Mouse (Mus musculus): ENCODE data around the gene Fopnl. TPM values are rescaled to one million over a fixed set of nuclear protein-coding genes. Genes with fewer than 3 reads are reported as not detected.

Gene Fopnl
- polyA plus RNA-seq, 1 experiment from 2014 or later = 135 TPM

GRCm38 (mm10) chr16:14298461-14298860 is 18.7 kb downstream of the Fopnl start:
- Histone ChIP-seq H3K9ac (ENCODE audit: low read length) (no peak overlapping the region), H3K9me3 (ENCODE audit: control insufficient read depth, low read length) (no peaks in the 10 kb centered on the region), H3K27ac (ENCODE audit: low read depth) (no peak overlapping the region), H3K27me3 (replicated peaks; ENCODE audit: control insufficient read depth, insufficient read depth, low read length) (no peaks in the 10 kb centered on the region), H3K4me3 (ENCODE audit: low read depth, low read length) (no peak overlapping the region), H3K4me2 (ENCODE audit: low read length) (no peak overlapping the region), H3K4me1 (replicated peaks; ENCODE audit: control insufficient read depth, insufficient read depth, low read length) (peaks cover 4% of the 10 kb centered on the region; the same call in 1 of the 2 replicates), H3K36me3 (ENCODE audit: control insufficient read depth, insufficient read depth, low read length) (peaks cover 50% of the 10 kb centered on the region)
- no peak for ATAC-seq (replicated peaks; ENCODE audit: low FRiP score, low TSS enrichment, low read depth)
- no peak for DNase-seq (ENCODE audit: low spot score)
- 79% methylated on average over 4 of the region's 4 CpGs for WGBS

DNA sequence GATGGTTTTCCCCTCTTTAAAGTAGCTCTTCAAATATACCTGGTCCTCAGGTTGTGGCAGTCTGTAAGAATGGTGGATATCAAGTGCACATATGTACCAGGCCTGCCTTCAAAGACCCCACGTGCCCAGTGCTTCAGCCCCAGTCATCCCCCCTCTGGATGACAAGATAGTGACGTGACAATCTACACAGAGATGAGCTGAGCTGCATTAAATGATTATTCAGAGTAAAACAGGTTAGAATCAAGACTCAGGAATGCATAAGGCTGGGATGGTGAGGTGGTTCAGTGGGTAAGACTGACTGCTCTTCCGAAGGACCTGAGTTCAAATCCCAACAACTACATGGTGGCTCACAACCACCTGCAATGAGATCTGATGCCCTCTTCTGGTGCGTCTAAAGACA is 19.5 kb downstream of the Fopnl start:
- Histone ChIP-seq H3K36me3 (ENCODE audit: control insufficient read depth, insufficient read depth, low read length) (peaks cover 43% of the 10 kb centered on the region), H3K9me3 (ENCODE audit: control insufficient read depth, low read length) (no peaks in the 10 kb centered on the region), H3K9ac (ENCODE audit: low read length) (no peak overlapping the region), H3K4me2 (ENCODE audit: low read length) (no peak overlapping the region), H3K4me1 (replicated peaks; ENCODE audit: control insufficient read depth, insufficient read depth, low read length) (peaks cover 4% of the 10 kb centered on the region; the same call in 1 of the 2 replicates), H3K27ac (ENCODE audit: low read depth) (peak overlapping the region; percentile 44; the same call in 1 of the 2 replicates), H3K4me3 (ENCODE audit: low read depth, low read length) (no peak overlapping the region), H3K27me3 (replicated peaks; ENCODE audit: control insufficient read depth, insufficient read depth, low read length) (no peaks in the 10 kb centered on the region)
- ATAC-seq (replicated peaks; ENCODE audit: low FRiP score, low TSS enrichment, low read depth) = no peak
- no peak for DNase-seq (ENCODE audit: low spot score)
- 90% methylated on average over 4 of the region's 4 CpGs for WGBS

DNA sequence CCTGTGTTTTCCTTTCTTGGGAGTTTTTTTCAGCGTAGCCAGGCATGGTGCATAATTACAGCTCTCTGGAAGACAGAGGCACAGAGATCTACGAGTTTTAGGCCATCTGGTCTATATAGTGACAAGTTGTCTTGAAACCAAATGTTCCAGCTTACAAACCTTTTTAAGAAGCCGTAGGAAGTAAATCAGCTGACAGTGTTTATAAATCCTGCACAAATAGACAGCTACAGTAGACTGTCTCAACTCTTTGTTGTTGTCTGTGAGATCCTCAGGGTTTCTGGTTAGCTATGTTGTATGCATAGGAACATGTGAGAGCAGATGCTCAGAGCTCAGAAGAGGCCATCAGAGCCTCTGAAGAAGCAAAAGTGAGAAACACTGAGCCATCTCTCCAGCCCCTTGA is 20.1 kb downstream of the Fopnl start:
- Histone ChIP-seq H3K9ac (ENCODE audit: low read length) (no peak overlapping the region), H3K4me2 (ENCODE audit: low read length) (no peak overlapping the region), H3K4me3 (ENCODE audit: low read depth, low read length) (no peak overlapping the region), H3K27me3 (replicated peaks; ENCODE audit: control insufficient read depth, insufficient read depth, low read length) (no peaks in the 10 kb centered on the region), H3K27ac (ENCODE audit: low read depth) (peak overlapping the region; percentile 44), H3K9me3 (ENCODE audit: control insufficient read depth, low read length) (no peaks in the 10 kb centered on the region), H3K36me3 (ENCODE audit: control insufficient read depth, insufficient read depth, low read length) (peaks cover 37% of the 10 kb centered on the region), H3K4me1 (replicated peaks; ENCODE audit: control insufficient read depth, insufficient read depth, low read length) (peaks cover 4% of the 10 kb centered on the region; the same call in 1 of the 2 replicates)
- no peak for DNase-seq (ENCODE audit: low spot score)
- ATAC-seq (replicated peaks; ENCODE audit: low FRiP score, low TSS enrichment, low read depth) = no peak
- WGBS = 57% methylated on average over 3 of the region's 3 CpGs

GRCm38 (mm10) chr16:14296544-14297124 is 20.6 kb downstream of the Fopnl start:
- Histone ChIP-seq H3K4me3 (ENCODE audit: low read depth, low read length) (no peak overlapping the region), H3K9ac (ENCODE audit: low read length) (no peak overlapping the region), H3K9me3 (ENCODE audit: control insufficient read depth, low read length) (no peaks in the 10 kb centered on the region), H3K4me2 (ENCODE audit: low read length) (no peak overlapping the region), H3K4me1 (replicated peaks; ENCODE audit: control insufficient read depth, insufficient read depth, low read length) (peaks cover 4% of the 10 kb centered on the region; the same call in 1 of the 2 replicates), H3K36me3 (ENCODE audit: control insufficient read depth, insufficient read depth, low read length) (peaks cover 33% of the 10 kb centered on the region), H3K27ac (ENCODE audit: low read depth) (peak overlapping the region; percentile 44), H3K27me3 (replicated peaks; ENCODE audit: control insufficient read depth, insufficient read depth, low read length) (no peaks in the 10 kb centered on the region)
- DNase-seq (ENCODE audit: low spot score) = no peak
- WGBS = 51% methylated on average over 2 of the region's 2 CpGs
- ATAC-seq (replicated peaks; ENCODE audit: low FRiP score, low TSS enrichment, low read depth) = no peak

DNA sequence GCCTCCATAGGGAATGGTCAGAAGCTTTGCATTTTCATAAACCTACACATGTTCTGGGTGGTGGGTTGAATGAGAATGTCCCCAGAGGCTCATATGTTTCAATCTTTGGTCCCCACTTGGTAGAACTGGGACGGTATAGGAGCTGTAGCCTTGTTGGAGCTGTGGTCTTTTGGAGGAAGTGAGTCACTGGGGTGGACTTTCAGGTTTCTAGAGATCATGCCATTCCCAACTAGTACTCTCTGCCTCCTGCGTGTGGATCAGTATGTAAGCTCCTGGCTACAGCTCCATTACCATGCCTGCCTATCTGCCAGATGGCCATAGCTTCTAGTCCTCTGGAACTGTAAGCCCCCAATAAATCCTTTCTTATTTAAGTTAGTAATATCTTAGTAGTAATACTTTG is 21.9 kb downstream of the Fopnl start:
- H3K36me3 ChIP-seq (ENCODE audit: control insufficient read depth, insufficient read depth, low read length) = peaks cover 25% of the 10 kb centered on the region
- H3K9me3 ChIP-seq (ENCODE audit: control insufficient read depth, low read length) = no peaks in the 10 kb centered on the region
- no peak overlapping the region for H3K4me3 ChIP-seq (ENCODE audit: low read depth, low read length)
- DNase-seq (ENCODE audit: low spot score) (no peak), ATAC-seq (replicated peaks; ENCODE audit: low FRiP score, low TSS enrichment, low read depth) (no peak)
- H3K27me3 ChIP-seq (replicated peaks; ENCODE audit: control insufficient read depth, insufficient read depth, low read length) = no peaks in the 10 kb centered on the region
- H3K4me1 ChIP-seq (replicated peaks; ENCODE audit: control insufficient read depth, insufficient read depth, low read length) = peaks cover 4% of the 10 kb centered on the region; the same call in 1 of the 2 replicates
- no peak overlapping the region for H3K27ac ChIP-seq (ENCODE audit: low read depth)
- no peak overlapping the region for H3K4me2 ChIP-seq (ENCODE audit: low read length)
- no peak overlapping the region for H3K9ac ChIP-seq (ENCODE audit: low read length)
- 78% methylated on average over 2 of the region's 2 CpGs for WGBS

DNA sequence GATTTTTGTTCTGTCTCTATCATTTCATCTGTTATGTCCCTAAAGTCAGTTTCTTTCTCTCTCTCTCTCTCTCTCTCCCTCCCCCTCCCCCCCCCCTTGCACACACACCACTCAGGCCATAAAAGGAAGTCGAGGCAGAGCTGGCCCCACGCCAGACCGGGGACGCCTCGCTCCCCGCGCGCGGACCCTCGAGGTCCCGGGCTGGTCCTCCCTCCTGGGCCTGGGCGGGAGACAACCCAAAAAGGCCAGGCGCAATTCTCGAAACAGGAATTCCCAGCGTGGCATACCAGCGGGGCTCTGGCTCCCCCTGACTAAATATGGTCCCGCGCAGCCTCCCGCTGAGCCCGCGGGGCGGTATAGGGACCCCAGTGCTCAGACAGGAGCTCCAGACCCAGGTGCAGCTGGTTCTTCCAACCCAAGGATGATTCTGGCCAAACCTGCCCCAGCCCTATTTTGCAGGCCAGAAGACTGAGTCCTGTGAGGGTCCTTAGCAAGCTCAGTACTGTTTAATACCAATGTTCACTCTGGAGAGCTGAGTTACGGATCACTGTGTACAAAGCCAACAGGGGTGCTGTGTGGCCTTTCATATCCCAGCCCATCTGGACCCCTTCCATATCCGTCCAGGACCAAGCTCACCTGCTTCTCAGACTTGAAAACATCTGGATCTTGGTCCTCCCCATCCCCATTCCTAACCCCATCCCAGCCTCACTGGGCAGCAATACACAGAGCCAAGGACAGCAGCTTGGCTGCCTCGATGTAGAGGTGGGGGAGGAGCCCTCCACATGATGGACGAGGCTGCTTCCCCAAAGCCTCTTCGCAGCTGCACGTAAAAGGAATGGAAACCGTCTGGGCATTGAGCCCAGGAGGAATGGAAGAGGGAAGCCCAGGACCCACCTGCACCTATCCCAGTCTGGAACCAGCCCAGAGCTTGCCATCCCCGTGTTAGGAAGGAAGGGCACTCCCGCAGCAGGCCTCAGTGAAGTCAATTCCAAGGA is 24.7 kb downstream of the Fopnl start:
- peak overlapping the region; percentile 48 for H3K4me2 ChIP-seq (ENCODE audit: low read length)
- no peaks in the 10 kb centered on the region for H3K9me3 ChIP-seq (ENCODE audit: control insufficient read depth, low read length)
- peaks cover 5% of the 10 kb centered on the region; the same call in 1 of the 2 replicates for H3K36me3 ChIP-seq (ENCODE audit: control insufficient read depth, insufficient read depth, low read length)
- DNase-seq (ENCODE audit: low spot score) = peak; percentile 76
- H3K4me1 ChIP-seq (replicated peaks; ENCODE audit: control insufficient read depth, insufficient read depth, low read length) = peaks cover 2% of the 10 kb centered on the region; the same call in 1 of the 2 replicates
- WGBS = 7% methylated on average over 31 of the region's 31 CpGs
- H3K9ac ChIP-seq (ENCODE audit: low read length) = peak overlapping the region; percentile 29; the same call in 1 of the 2 replicates
- H3K4me3 ChIP-seq (ENCODE audit: low read depth, low read length) = peak overlapping the region; percentile 31
- ATAC-seq (replicated peaks; ENCODE audit: low FRiP score, low TSS enrichment, low read depth) = peak; percentile 72
- H3K27ac ChIP-seq (ENCODE audit: low read depth) = peak overlapping the region; percentile 85
- H3K27me3 ChIP-seq (replicated peaks; ENCODE audit: control insufficient read depth, insufficient read depth, low read length) = no peaks in the 10 kb centered on the region

GRCm38 (mm10) chr16:14291223-14291622 is 26.0 kb downstream of the Fopnl start, which contains the start of gene Myh11:
TSS of gene Myh11 (minus strand) at chr16:14291372.
- no peaks in the 10 kb centered on the region for H3K9me3 ChIP-seq (ENCODE audit: control insufficient read depth, low read length)
- 2% methylated on average over 15 of the region's 16 CpGs for WGBS
- no peaks in the 10 kb centered on the region for H3K27me3 ChIP-seq (replicated peaks; ENCODE audit: control insufficient read depth, insufficient read depth, low read length)
- peak within 1 kb of the TSS; percentile 85 for H3K27ac ChIP-seq (ENCODE audit: low read depth)
- H3K4me2 ChIP-seq (ENCODE audit: low read length) = peak within 1 kb of the TSS; percentile 48
- DNase-seq (ENCODE audit: low spot score) (peak; percentile 90), ATAC-seq (replicated peaks; ENCODE audit: low FRiP score, low TSS enrichment, low read depth) (peak; percentile 59)
- no peaks in the 10 kb centered on the region for H3K36me3 ChIP-seq (ENCODE audit: control insufficient read depth, insufficient read depth, low read length)
- H3K9ac ChIP-seq (ENCODE audit: low read length) = peak within 1 kb of the TSS; percentile 55
- peak within 1 kb of the TSS; percentile 31 for H3K4me3 ChIP-seq (ENCODE audit: low read depth, low read length)
- no peaks in the 10 kb centered on the region; the same call in 1 of the 2 replicates for H3K4me1 ChIP-seq (replicated peaks; ENCODE audit: control insufficient read depth, insufficient read depth, low read length)

GRCm38 (mm10) chr16:14272374-14272965 is 44.7 kb downstream of the Fopnl start:
- peak; percentile 55; the same call in 1 of the 2 replicates for ATAC-seq (replicated peaks; ENCODE audit: low FRiP score, low TSS enrichment, low read depth)
- DNase-seq (ENCODE audit: low spot score) = no peak
- Histone ChIP-seq H3K4me2 (ENCODE audit: low read length) (no peak overlapping the region), H3K4me3 (ENCODE audit: low read depth, low read length) (no peak overlapping the region), H3K9ac (ENCODE audit: low read length) (no peak overlapping the region), H3K36me3 (ENCODE audit: control insufficient read depth, insufficient read depth, low read length) (peaks cover 8% of the 10 kb centered on the region; the same call in 1 of the 2 replicates), H3K4me1 (replicated peaks; ENCODE audit: control insufficient read depth, insufficient read depth, low read length) (no peaks in the 10 kb centered on the region), H3K27me3 (replicated peaks; ENCODE audit: control insufficient read depth, insufficient read depth, low read length) (no peaks in the 10 kb centered on the region), H3K27ac (ENCODE audit: low read depth) (peak overlapping the region; percentile 40), H3K9me3 (ENCODE audit: control insufficient read depth, low read length) (no peaks in the 10 kb centered on the region)
- 35% methylated on average over 4 of the region's 4 CpGs for WGBS
